Mouse (Mus musculus) lung, embryonic 14.5 days (tissue): Measurements from ENCODE around the gene Pla2g5. TPM values are rescaled to one million over a fixed set of nuclear protein-coding genes. Genes with fewer than 3 reads are reported as not detected.
"Not testable (repeated sequence)": the region's sequence is repeated elsewhere in the genome, so short reads cannot be mapped to it uniquely, and the experiment has no call there.

Source experiments
- ATAC-seq: fragments of 200-750 bp; cut with Nextera tagmentation; 2 replicates; pipeline ENCODE4 v1.8.0; 2017; ENCODE audit warnings: mild to moderate bottlenecking, moderate TSS enrichment, moderate library complexity; ENCODE audit not compliant: insufficient read depth
- DNase-seq: peaks from one replicate; pipeline ENCODE4 v3.0.0-alpha.2; 2015
- H3K27ac ChIP-seq: fragments of 300-500 bp; sonication (generic); 2 replicates; pipeline ENCODE4 v1.5.1; 2014; ENCODE audit warnings: low read depth, mild to moderate bottlenecking, moderate library complexity
- H3K27me3 ChIP-seq: fragments of 300-500 bp; sonication (generic); 2 replicates; pipeline ENCODE4 v1.6.1; 2014; ENCODE audit warnings: low read length, control low read depth; ENCODE audit not compliant: insufficient read depth
- H3K36me3 ChIP-seq: fragments of 300-500 bp; sonication (generic); 2 replicates; pipeline ENCODE4 v1.6.1; 2014; ENCODE audit warnings: control low read depth; ENCODE audit not compliant: insufficient read depth
- H3K4me1 ChIP-seq: fragments of 300-500 bp; sonication (generic); 2 replicates; pipeline ENCODE4 v1.6.1; 2014; ENCODE audit warnings: antibody characterized with exemption, control low read depth; ENCODE audit not compliant: insufficient read depth
- H3K4me2 ChIP-seq: fragments of 300-500 bp; sonication (generic); 2 replicates; pipeline ENCODE4 v1.6.1; 2014; ENCODE audit warnings: mild to moderate bottlenecking
- H3K4me3 ChIP-seq: fragments of 300-500 bp; sonication (generic); 2 replicates; pipeline ENCODE4 v1.5.1; 2014; ENCODE audit warnings: low read depth, low read length
- H3K9ac ChIP-seq: fragments of 300-500 bp; sonication (generic); 2 replicates; pipeline ENCODE4 v1.6.1; 2014
- H3K9me3 ChIP-seq: fragments of 300-500 bp; sonication (generic); 2 replicates; pipeline ENCODE4 v1.6.1; 2016; ENCODE audit warnings: low read depth, low read length, control low read depth
- CTCF ChIP-seq: IDR thresholded peaks from 2 replicates; pipeline ENCODE4 v1.5.1; 2016; ENCODE audit warnings: antibody characterized with exemption, low read depth
- WGBS: fragments of 180-500 bp; shearing (Covaris S2); extraction: QIAGEN DNeasy Blood & Tissue Kit; methylation state at CpG from one replicate; pipeline ENCODE4 v1.1.7; 2014; 5-methylcytosine and 5-hydroxymethylcytosine counted together
- polyA plus RNA-seq: library from polyadenylated mRNA; unstranded; fragments of >200 nt; fragmentation: Nextera tagmentation; extraction: Ambion mirVana; gene quantifications from 2 replicates; pipeline ENCODE4 v1.2.1, GENCODE M21; 2014

Pla2g5 gene
- 0.46 and 0.61 TPM in 2 replicates for polyA plus RNA-seq

- no peak within 1 kb of the TSS for H3K27ac ChIP-seq
- DNase-seq (no peak), ATAC-seq (no peak)
- no peaks in the 10 kb centered on the region for H3K9me3 ChIP-seq
- H3K27me3 ChIP-seq, result no peaks in the 10 kb centered on the region
- H3K9ac ChIP-seq, result no peak within 1 kb of the TSS
- H3K4me3 ChIP-seq, result no peak within 1 kb of the TSS
- no peak within 1 kb of the TSS for H3K4me2 ChIP-seq
- 56% methylated on average over 10 of the region's 10 CpGs for WGBS
- no peaks in the 10 kb centered on the region for H3K4me1 ChIP-seq
- no peaks in the 10 kb centered on the region for H3K36me3 ChIP-seq
- TF ChIP-seq CTCF, result no peak
These were observed at the start of gene Pla2g5 for GRCm38 (mm10) chr4:138863344-138863998. TSS of gene Pla2g5 (minus strand) at chr4:138863482.

DNA sequence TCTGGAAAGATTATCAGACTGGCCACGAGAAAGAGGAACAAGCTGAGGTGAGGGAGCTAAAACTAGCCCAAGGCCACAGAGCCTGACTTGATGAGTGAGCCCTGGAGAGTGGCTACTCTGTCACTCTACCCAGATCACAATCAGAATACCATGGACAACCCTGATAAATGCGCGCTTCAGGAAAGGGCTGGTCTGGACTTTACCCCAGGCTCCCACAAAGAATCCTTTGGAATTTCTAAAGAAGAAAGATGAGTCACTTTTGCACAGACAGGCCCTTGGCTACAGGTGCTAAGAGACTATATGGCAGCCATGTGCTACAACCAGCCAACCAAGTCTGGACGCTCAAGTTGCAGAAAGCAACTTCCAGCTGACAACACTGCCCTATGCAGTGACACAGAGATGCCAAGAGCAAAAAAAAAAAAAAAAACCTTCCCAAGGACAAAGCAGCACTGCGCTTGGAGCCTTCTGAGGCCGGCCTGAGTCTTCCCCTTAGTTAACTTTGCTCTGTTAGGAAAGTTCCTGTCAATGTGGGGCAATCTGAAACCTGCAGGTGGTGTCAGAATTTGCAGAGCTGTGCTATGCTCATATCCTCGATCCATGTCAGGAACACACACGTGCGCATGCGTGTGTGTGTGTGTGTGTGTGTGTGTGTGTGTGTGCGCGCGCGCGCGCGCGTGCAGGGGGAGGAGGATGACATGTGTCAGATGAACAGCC lies 42.5 kb upstream of the Pla2g5 start:
- DNase-seq (no peak), ATAC-seq (no peak)
- no peak overlapping the region for H3K4me3 ChIP-seq
- no peaks in the 10 kb centered on the region for H3K9me3 ChIP-seq
- no peak overlapping the region for H3K27ac ChIP-seq
- H3K4me1 ChIP-seq, result no peaks in the 10 kb centered on the region
- 94% methylated on average over 18 of the region's 18 CpGs for WGBS
- no peak for TF ChIP-seq CTCF
- H3K4me2 ChIP-seq, result no peak overlapping the region
- no peak overlapping the region for H3K9ac ChIP-seq
- H3K27me3 ChIP-seq, result no peaks in the 10 kb centered on the region
- peaks cover 66% of the 10 kb centered on the region for H3K36me3 ChIP-seq

- H3K4me2 ChIP-seq, result no peak overlapping the region
- H3K27ac ChIP-seq, result no peak overlapping the region
- H3K4me3 ChIP-seq, result no peak overlapping the region
- no peak for DNase-seq
- no peaks in the 10 kb centered on the region for H3K27me3 ChIP-seq
- ATAC-seq, result no peak
- no peaks in the 10 kb centered on the region for H3K9me3 ChIP-seq
- H3K4me1 ChIP-seq, result no peaks in the 10 kb centered on the region
- WGBS, result 67% methylated on average over 7 of the region's 7 CpGs
- H3K9ac ChIP-seq, result no peak overlapping the region
- H3K36me3 ChIP-seq, result peaks cover 58% of the 10 kb centered on the region
- no peak for TF ChIP-seq CTCF
These were observed 36.1 kb upstream of the Pla2g5 start for GRCm38 (mm10) chr4:138899361-138899760.

- not testable (repeated sequence) for H3K27ac ChIP-seq, H3K9ac ChIP-seq, DNase-seq, H3K4me1 ChIP-seq, ATAC-seq, H3K4me2 ChIP-seq, H3K4me3 ChIP-seq, H3K9me3 ChIP-seq, H3K27me3 ChIP-seq
- peaks cover 41% of the 10 kb centered on the region for H3K36me3 ChIP-seq
- 90% methylated on average over 11 of the region's 11 CpGs for WGBS
These were observed 30.5 kb upstream of the Pla2g5 start for GRCm38 (mm10) chr4:138893789-138894188.

DNA sequence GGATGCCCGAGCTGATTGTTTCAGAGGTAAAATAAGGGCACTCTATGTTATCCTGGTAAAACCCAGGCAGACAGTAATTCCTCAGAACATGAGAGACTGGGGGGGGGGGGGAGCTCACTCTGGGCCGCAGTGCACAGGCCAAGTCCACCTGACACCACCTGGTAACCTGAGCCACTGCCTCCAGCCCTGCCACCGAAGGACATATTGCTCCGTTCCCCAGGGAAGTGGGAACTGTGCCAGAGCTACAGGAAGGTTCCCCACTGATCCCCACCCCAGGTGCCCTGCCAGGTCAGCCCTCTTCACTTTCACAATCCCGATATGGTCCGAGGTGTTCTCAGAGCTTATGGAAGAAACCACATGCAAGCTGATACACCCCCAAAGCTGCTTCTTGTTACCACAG lies 29.4 kb upstream of the Pla2g5 start:
- ATAC-seq (no peak), DNase-seq (no peak)
- Histone ChIP-seq H3K4me1 (no peaks in the 10 kb centered on the region), H3K27ac (no peak overlapping the region), H3K36me3 (peaks cover 39% of the 10 kb centered on the region), H3K9me3 (no peaks in the 10 kb centered on the region), H3K4me2 (no peak overlapping the region), H3K27me3 (no peaks in the 10 kb centered on the region), H3K4me3 (no peak overlapping the region), H3K9ac (no peak overlapping the region)
- no peak for TF ChIP-seq CTCF
- 62% methylated on average over 6 of the region's 6 CpGs for WGBS

- Histone ChIP-seq H3K9ac (no peak overlapping the region), H3K4me3 (no peak overlapping the region), H3K4me2 (no peak overlapping the region), H3K27me3 (no peaks in the 10 kb centered on the region), H3K27ac (no peak overlapping the region), H3K36me3 (peaks cover 15% of the 10 kb centered on the region; the same call in 1 of the 2 replicates), H3K9me3 (no peaks in the 10 kb centered on the region), H3K4me1 (no peaks in the 10 kb centered on the region)
- no peak for ATAC-seq
- DNase-seq, result peak; percentile 8
- 56% methylated on average over 8 of the region's 8 CpGs for WGBS
- TF ChIP-seq CTCF, result no peak
These were observed 26.4 kb upstream of the Pla2g5 start for GRCm38 (mm10) chr4:138889635-138890034.

DNA sequence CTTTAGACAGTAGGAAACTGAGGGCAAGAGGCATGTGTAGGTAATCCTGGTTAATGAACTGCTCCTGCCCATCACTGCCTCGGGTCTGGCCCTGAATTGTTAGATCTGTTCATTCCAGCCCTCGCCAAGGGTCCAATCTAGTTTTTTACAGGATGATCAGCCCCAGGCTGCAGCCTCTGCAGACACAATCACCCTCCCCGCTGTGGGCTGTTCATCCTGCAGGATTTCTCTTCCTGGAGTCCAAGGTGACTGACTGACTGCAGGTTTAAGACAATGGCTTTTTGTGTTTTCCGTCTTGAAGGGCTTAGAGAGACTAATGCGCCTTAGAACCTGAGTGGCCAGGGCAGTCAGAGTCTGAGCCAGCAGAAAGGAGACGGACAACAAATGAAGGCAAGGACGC lies 25.9 kb upstream of the Pla2g5 start:
- Histone ChIP-seq H3K36me3 (peaks cover 15% of the 10 kb centered on the region; the same call in 1 of the 2 replicates), H3K27ac (no peak overlapping the region), H3K9ac (no peak overlapping the region), H3K27me3 (no peaks in the 10 kb centered on the region), H3K4me3 (no peak overlapping the region), H3K4me1 (no peaks in the 10 kb centered on the region), H3K4me2 (no peak overlapping the region), H3K9me3 (no peaks in the 10 kb centered on the region)
- TF ChIP-seq CTCF, result no peak
- DNase-seq (no peak), ATAC-seq (no peak)
- 56% methylated on average over 7 of the region's 7 CpGs for WGBS
